Comparison of ENCODE assay signal across 9 mouse cellular contexts in the genomic region with DNA sequence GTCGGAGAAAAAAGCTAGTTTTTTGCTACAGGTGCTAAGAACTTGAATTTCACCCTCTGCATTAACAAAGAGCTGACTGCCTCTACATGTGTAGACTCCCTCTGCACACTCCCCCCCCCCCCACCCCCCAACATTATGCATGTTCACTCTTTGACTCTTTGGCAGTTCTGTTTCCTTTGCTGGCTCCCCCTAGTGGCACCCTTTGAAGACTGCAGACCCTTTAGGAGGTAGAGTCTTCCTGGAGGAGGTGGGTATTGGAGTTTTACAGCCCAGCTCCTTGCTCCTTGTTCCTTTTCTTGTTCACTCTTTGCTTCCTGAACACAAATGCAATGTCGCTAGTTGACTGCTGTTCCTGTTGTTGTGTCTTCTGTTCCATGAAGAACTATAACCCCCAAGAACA.
DNase-seq lines count a peak whose midpoint lies in the region; ATAC-seq and TF ChIP-seq lines count a peak whose summit lies in the region.
"Had no signal": no experiment of that assay in that cellular context is flagged by ENCODE, and none has a peak within 500 bp of the region (broad histone marks: within the 10 kb centered on the region; RNA-seq: fewer than 3 reads in every experiment).

No protein-coding gene starts in this region.

- TF ChIP-seq POLR2A in bone marrow, adult 2 months (IDR thresholded peaks at IDR 0.05; ENCODE audit: borderline replicate concordance, control insufficient read depth, low read depth, low read length): no peak
- TF ChIP-seq POLR2A in thymus, adult 2 months (IDR thresholded peaks at IDR 0.05; ENCODE audit: control insufficient read depth, extremely low read depth, insufficient read depth, low read length, poor library complexity): no peak
- no peak for TF ChIP-seq POLR2A in cerebellum, adult 2 months (IDR thresholded peaks at IDR 0.05; ENCODE audit: borderline replicate concordance, insufficient read depth, low read length)

- H3K27ac ChIP-seq in left cerebral cortex, adult 2 months: no peak overlapping the region
- no peak overlapping the region for H3K27ac ChIP-seq in bone marrow, adult 2 months (ENCODE audit: control insufficient read depth, insufficient read depth, low read depth, low read length, poor library complexity)
- H3K27ac ChIP-seq in thymus, adult 2 months (ENCODE audit: control insufficient read depth, insufficient read depth, low read length): no peak overlapping the region
- H3K27ac ChIP-seq in cerebellum, adult 2 months (ENCODE audit: insufficient read depth, low read length): no peak overlapping the region
- H3K27ac ChIP-seq in midbrain, embryonic 16.5 days (ENCODE audit: low read length): no peak overlapping the region
- H3K27ac ChIP-seq: heart, embryonic 15.5 days; liver, embryonic 15.5 days had no signal

- H3K9me3 ChIP-seq in midbrain, embryonic 16.5 days (replicated peaks; ENCODE audit: control insufficient read depth, low read length, poor library complexity, severe bottlenecking): no peaks in the 10 kb centered on the region
- H3K9me3 ChIP-seq: heart, embryonic 15.5 days; liver, embryonic 15.5 days had no signal

- no peak overlapping the region for H3K4me2 ChIP-seq in midbrain, embryonic 16.5 days (ENCODE audit: low read length)
- H3K4me2 ChIP-seq: heart, embryonic 15.5 days; liver, embryonic 15.5 days had no signal

- peak; percentile 74 for ATAC-seq in inflammation-experienced regulatory T-cells, adult 6 months
- no peak for ATAC-seq in midbrain, embryonic 16.5 days

- TF ChIP-seq CTCF in left cerebral cortex, adult 2 months (IDR thresholded peaks at IDR 0.05): peak; percentile 29
- peak; percentile 25; the same call in 1 of the 2 replicates for TF ChIP-seq CTCF in bone marrow, adult 2 months (IDR thresholded peaks at IDR 0.05; ENCODE audit: control insufficient read depth, insufficient read depth, low read length)
- TF ChIP-seq CTCF in thymus, adult 2 months (IDR thresholded peaks at IDR 0.05; ENCODE audit: borderline replicate concordance, control insufficient read depth, extremely low read depth, insufficient read depth, low read length, poor library complexity): no peak
- no peak for TF ChIP-seq CTCF in cerebellum, adult 2 months (IDR thresholded peaks at IDR 0.05; ENCODE audit: borderline replicate concordance, insufficient read depth, low read depth, low read length)

- DNase-seq in left cerebral cortex, adult 2 months (ENCODE audit: extremely low spot score in 1 of 2, low spot score in 2 of 2): no peak
- no peak for DNase-seq in left cerebral cortex, postnatal 25 days (ENCODE audit: low spot score in 2 of 2)
- DNase-seq in thymus, adult 2 months: peak; percentile 69
- DNase-seq in cerebellum, adult 2 months: no peak

- intact Hi-C loops in left cerebral cortex, adult 2 months (cut with DNase I): no loop called here
- intact Hi-C loops in left cerebral cortex, postnatal 25 days (cut with DNase I): no loop called here

- no peaks in the 10 kb centered on the region for H3K27me3 ChIP-seq in thymus, adult 2 months (ENCODE audit: control insufficient read depth, insufficient read depth, low read length)
- H3K27me3 ChIP-seq in cerebellum, adult 2 months (ENCODE audit: control insufficient read depth, insufficient read depth, low read length): no peaks in the 10 kb centered on the region
- no peaks in the 10 kb centered on the region for H3K27me3 ChIP-seq in midbrain, embryonic 16.5 days (ENCODE audit: control insufficient read depth, insufficient read depth, low read depth, low read length)
- H3K27me3 ChIP-seq: heart, embryonic 15.5 days; liver, embryonic 15.5 days had no signal

- H3K4me1 ChIP-seq in bone marrow, adult 2 months (ENCODE audit: control insufficient read depth, insufficient read depth, low read length): no peaks in the 10 kb centered on the region
- H3K4me1 ChIP-seq in thymus, adult 2 months (replicated peaks; ENCODE audit: control insufficient read depth, insufficient read depth, low read length): no peaks in the 10 kb centered on the region
- no peaks in the 10 kb centered on the region for H3K4me1 ChIP-seq in cerebellum, adult 2 months (ENCODE audit: control insufficient read depth, insufficient read depth, low read length)
- H3K4me1 ChIP-seq in midbrain, embryonic 16.5 days (ENCODE audit: control insufficient read depth, insufficient read depth, low read length): no peaks in the 10 kb centered on the region
- H3K4me1 ChIP-seq: heart, embryonic 15.5 days; liver, embryonic 15.5 days had no signal

- H3K36me3 ChIP-seq in thymus, adult 2 months (ENCODE audit: control insufficient read depth, insufficient read depth, low read length): peaks cover 46% of the 10 kb centered on the region
- no peaks in the 10 kb centered on the region for H3K36me3 ChIP-seq in midbrain, embryonic 16.5 days (ENCODE audit: control insufficient read depth, insufficient read depth, low read length)
- H3K36me3 ChIP-seq: heart, embryonic 15.5 days; liver, embryonic 15.5 days had no signal

- H3K4me3 ChIP-seq in left cerebral cortex, adult 2 months: no peak overlapping the region
- no peak overlapping the region for H3K4me3 ChIP-seq in bone marrow, adult 2 months (replicated peaks; ENCODE audit: control insufficient read depth, low read depth, low read length)
- H3K4me3 ChIP-seq in thymus, adult 2 months (ENCODE audit: control insufficient read depth, insufficient read depth, low read length): no peak overlapping the region
- H3K4me3 ChIP-seq in cerebellum, adult 2 months (replicated peaks; ENCODE audit: insufficient read depth, low read depth, low read length): no peak overlapping the region
- no peak overlapping the region for H3K4me3 ChIP-seq in midbrain, embryonic 16.5 days (ENCODE audit: low read depth, low read length)
- H3K4me3 ChIP-seq: heart, embryonic 15.5 days; liver, embryonic 15.5 days had no signal

- WGBS in bone marrow, adult 2 months: 79% methylated on average over 2 of the region's 2 CpGs
- WGBS in thymus, adult 2 months: 97% methylated on average over 2 of the region's 2 CpGs
- 86% methylated on average over 2 of the region's 2 CpGs for WGBS in cerebellum, adult 2 months
- 81% methylated on average over 2 of the region's 2 CpGs for WGBS in midbrain, embryonic 16.5 days

- H3K9ac ChIP-seq in midbrain, embryonic 16.5 days (ENCODE audit: low read depth, low read length): no peak overlapping the region
- H3K9ac ChIP-seq: heart, embryonic 15.5 days; liver, embryonic 15.5 days had no signal

Comparison
In these comparisons a context has a peak if more than half of its experiments do, and no peak if none do; other contexts are left out.
1. CTCF ChIP-seq: peak in left cerebral cortex, adult 2 months (single experiment) and bone marrow, adult 2 months (single experiment); none in thymus, adult 2 months (single experiment) and cerebellum, adult 2 months (single experiment).